7 mouse cellular contexts compared by ENCODE assay signal in the genomic region with DNA sequence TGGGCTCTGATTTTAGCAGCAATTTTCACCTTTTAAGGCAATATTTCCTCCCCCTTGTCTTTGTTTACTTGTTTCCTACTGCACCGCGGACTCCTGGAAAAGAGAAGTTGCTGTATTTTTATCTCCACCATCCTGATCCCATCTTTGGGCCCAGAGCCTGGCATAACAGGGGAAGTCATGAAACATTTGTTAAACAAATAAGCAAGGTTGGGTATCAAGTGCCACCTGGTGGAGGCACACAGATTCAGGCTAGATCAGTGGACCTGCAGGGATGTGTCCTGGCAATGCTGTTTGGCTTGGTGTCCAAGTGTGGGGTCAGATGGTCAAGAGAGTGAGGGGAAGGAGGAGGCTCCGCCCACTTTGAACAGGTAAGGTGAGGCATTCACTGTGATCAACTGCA. TPM values are rescaled to one million over a fixed set of nuclear protein-coding genes. Genes with fewer than 3 reads are reported as not detected.
A peak's percentile ranks its signal among the peaks of the same experiment; 100 is the strongest.
DNase-seq lines count a peak whose midpoint lies in the region; ATAC-seq and TF ChIP-seq lines count a peak whose summit lies in the region.

No protein-coding gene starts in this region.

- H3K27me3 ChIP-seq in thymus, adult 2 months (ENCODE audit: control insufficient read depth, insufficient read depth, low read length): no peaks in the 10 kb centered on the region
- H3K27me3 ChIP-seq in kidney, embryonic 15.5 days: no peaks in the 10 kb centered on the region
- H3K27me3 ChIP-seq in liver, embryonic 16.5 days (ENCODE audit: control insufficient read depth, insufficient read depth, low read depth, low read length): no peaks in the 10 kb centered on the region

- H3K4me2 ChIP-seq in kidney, embryonic 15.5 days: no peak overlapping the region
- no peak overlapping the region for H3K4me2 ChIP-seq in liver, embryonic 16.5 days (ENCODE audit: low read depth, low read length)

- no peak for TF ChIP-seq POLR2A in thymus, adult 2 months (IDR thresholded peaks at IDR 0.05; ENCODE audit: control insufficient read depth, extremely low read depth, insufficient read depth, low read length, poor library complexity)

- 51% methylated on average over 3 of the region's 3 CpGs for WGBS in thymus, adult 2 months
- WGBS in kidney, embryonic 15.5 days: 39% methylated on average over 3 of the region's 3 CpGs
- 28% methylated on average over 3 of the region's 3 CpGs for WGBS in liver, embryonic 16.5 days (ENCODE audit: insufficient replicate concordance)

- H3K27ac ChIP-seq in thymus, adult 2 months (ENCODE audit: control insufficient read depth, insufficient read depth, low read length): no peak overlapping the region
- peak overlapping the region; percentile 82 for H3K27ac ChIP-seq in kidney, embryonic 15.5 days
- H3K27ac ChIP-seq in liver, embryonic 16.5 days (ENCODE audit: low read length): no peak overlapping the region

- no peak overlapping the region for H3K4me3 ChIP-seq in thymus, adult 2 months (ENCODE audit: control insufficient read depth, insufficient read depth, low read length)
- H3K4me3 ChIP-seq in kidney, embryonic 15.5 days (replicated peaks): no peak overlapping the region
- H3K4me3 ChIP-seq in liver, embryonic 16.5 days (ENCODE audit: low read depth, low read length): no peak overlapping the region

- H3K9me3 ChIP-seq in kidney, embryonic 15.5 days (replicated peaks): no peaks in the 10 kb centered on the region
- no peaks in the 10 kb centered on the region for H3K9me3 ChIP-seq in liver, embryonic 16.5 days (replicated peaks; ENCODE audit: control insufficient read depth, low read length)

- no peak overlapping the region for H3K9ac ChIP-seq in kidney, embryonic 15.5 days
- H3K9ac ChIP-seq in liver, embryonic 16.5 days (ENCODE audit: low read depth, low read length): no peak overlapping the region

- TF ChIP-seq CTCF in thymus, adult 2 months (IDR thresholded peaks at IDR 0.05; ENCODE audit: borderline replicate concordance, control insufficient read depth, extremely low read depth, insufficient read depth, low read length, poor library complexity): no peak

- DNase-seq in thymus, adult 2 months: peak; percentile 23
- DNase-seq in thymus, adult 18-20 months: no peak
- DNase-seq in adrenal gland, postnatal 10 days: peak; percentile 74
- peak; percentile 73 for DNase-seq in embryo, embryonic 10 days (ENCODE audit: low spot score)
- peak; percentile 36 for DNase-seq in right cerebral cortex, postnatal 25 days

- no peak for ATAC-seq in kidney, embryonic 15.5 days (replicated peaks; ENCODE audit: low FRiP score)
- ATAC-seq in liver, embryonic 16.5 days (ENCODE audit: low read depth): peak; percentile 19; the same call in 1 of the 2 replicates

- H3K4me1 ChIP-seq in thymus, adult 2 months (replicated peaks; ENCODE audit: control insufficient read depth, insufficient read depth, low read length): peaks cover 39% of the 10 kb centered on the region
- peaks cover 57% of the 10 kb centered on the region for H3K4me1 ChIP-seq in kidney, embryonic 15.5 days
- peaks cover 19% of the 10 kb centered on the region for H3K4me1 ChIP-seq in liver, embryonic 16.5 days (ENCODE audit: control insufficient read depth, low read depth, low read length)

- H3K36me3 ChIP-seq in thymus, adult 2 months (ENCODE audit: control insufficient read depth, insufficient read depth, low read length): no peaks in the 10 kb centered on the region
- no peaks in the 10 kb centered on the region for H3K36me3 ChIP-seq in kidney, embryonic 15.5 days
- H3K36me3 ChIP-seq in liver, embryonic 16.5 days (ENCODE audit: control insufficient read depth, insufficient read depth): no peaks in the 10 kb centered on the region

RNA-seq across cellular contexts. Expression of gene Cd300a, which starts 12.7 kb away (rescaled TPM):
- 3.7 and 4.2 TPM in 2 replicates for polyA plus RNA-seq in thymus, adult 2 months (2012; rRNA removed)
- 1 to 10 TPM; 1.3 to 1.5 TPM for total RNA-seq in adrenal gland, postnatal 10 days (2021)
- polyA plus RNA-seq in kidney, embryonic 15.5 days (2015; fragmentation: Nextera tagmentation; extraction: Ambion mirVana): 1.7 and 1.8 TPM in 2 replicates
- polyA plus RNA-seq in liver, embryonic 16.5 days (2015; fragmentation: Nextera tagmentation; extraction: Ambion mirVana): 5.9 and 6.2 TPM in 2 replicates

RNA-seq across cellular contexts. Expression of gene Gprc5c, which starts 26.2 kb away (rescaled TPM):
- 5.4 and 6.4 TPM in 2 replicates for polyA plus RNA-seq in thymus, adult 2 months (2012; rRNA removed)
- 10 to 100 TPM; 26.2 to 27.9 TPM for total RNA-seq in adrenal gland, postnatal 10 days (2021)
- polyA plus RNA-seq in kidney, embryonic 15.5 days (2015; fragmentation: Nextera tagmentation; extraction: Ambion mirVana): 119 TPM in 2 replicates
- 19.5 and 20.2 TPM in 2 replicates for polyA plus RNA-seq in liver, embryonic 16.5 days (2015; fragmentation: Nextera tagmentation; extraction: Ambion mirVana)

RNA-seq across cellular contexts. Expression of gene Cd300lb, which starts 57.0 kb away (rescaled TPM):
- 0.78 and 1.1 TPM in 2 replicates for polyA plus RNA-seq in thymus, adult 2 months (2012; rRNA removed)
- total RNA-seq in adrenal gland, postnatal 10 days (2021): 1 to 10 TPM in 1 of 2 experiments, under 1 TPM in 1; 0.63 to 1.6 TPM
- polyA plus RNA-seq in kidney, embryonic 15.5 days (2015; fragmentation: Nextera tagmentation; extraction: Ambion mirVana): 0.25 and 0.31 TPM in 2 replicates
- 1.5 and 1.9 TPM in 2 replicates for polyA plus RNA-seq in liver, embryonic 16.5 days (2015; fragmentation: Nextera tagmentation; extraction: Ambion mirVana)

Comparison
In these comparisons a context has a peak if more than half of its experiments do, and no peak if none do; other contexts are left out.
1. DNase-seq: peak in thymus, adult 2 months (single experiment), adrenal gland, postnatal 10 days (single experiment), embryo, embryonic 10 days (single experiment) and right cerebral cortex, postnatal 25 days (single experiment); none in thymus, adult 18-20 months (0 of 2).